Mouse (Mus musculus) left cerebral cortex, postnatal 14 days (tissue): ENCODE data around the gene Sec61a2. TPM values are rescaled to one million over a fixed set of nuclear protein-coding genes. Genes with fewer than 3 reads are reported as not detected.

ENCODE experiments used
- DNase-seq, 2 experiments: peaks; one replicate each; pipeline ENCODE4 v3.0.0; 2021 to 2022; ENCODE audit warnings: low spot score in 2 of 2, mixed read lengths in 1 of 2
- intact Hi-C: fragments of 180-260 bp; cut with DNase I; formaldehyde crosslinking; loops from one replicate; pipeline ENCODE4 v1.15.1; 2025
- long read RNA-seq, 2 experiments: library from polyadenylated mRNA; stranded (forward); transcript quantifications; one replicate each; pipeline ENCODE4 v2.0.0; 2021
- total RNA-seq, 2 experiments: library from RNA; stranded (reverse); gene quantifications; 2 replicates each; pipeline ENCODE4 v1.2.3; 2021

Gene Sec61a2
- 100 to 1,000 TPM; 116 to 123 TPM for total RNA-seq
- long read RNA-seq, experiment 1, transcript Sec61a2-202 (12 exons, 2,448 nt), result major isoform, 76 of 104 reads
- long read RNA-seq, experiment 1, partial matches to known transcripts, result 10 of 104 reads
- long read RNA-seq, experiment 1, other reads (novel, unspliced or antisense), result 18 of 104 reads
- long read RNA-seq, experiment 2, transcript Sec61a2-202 (12 exons, 2,448 nt), result major isoform, 64 of 83 reads
- long read RNA-seq, experiment 2, partial matches to known transcripts, result 7 of 83 reads
- long read RNA-seq, experiment 2, other reads (novel, unspliced or antisense), result 12 of 83 reads

DNA sequence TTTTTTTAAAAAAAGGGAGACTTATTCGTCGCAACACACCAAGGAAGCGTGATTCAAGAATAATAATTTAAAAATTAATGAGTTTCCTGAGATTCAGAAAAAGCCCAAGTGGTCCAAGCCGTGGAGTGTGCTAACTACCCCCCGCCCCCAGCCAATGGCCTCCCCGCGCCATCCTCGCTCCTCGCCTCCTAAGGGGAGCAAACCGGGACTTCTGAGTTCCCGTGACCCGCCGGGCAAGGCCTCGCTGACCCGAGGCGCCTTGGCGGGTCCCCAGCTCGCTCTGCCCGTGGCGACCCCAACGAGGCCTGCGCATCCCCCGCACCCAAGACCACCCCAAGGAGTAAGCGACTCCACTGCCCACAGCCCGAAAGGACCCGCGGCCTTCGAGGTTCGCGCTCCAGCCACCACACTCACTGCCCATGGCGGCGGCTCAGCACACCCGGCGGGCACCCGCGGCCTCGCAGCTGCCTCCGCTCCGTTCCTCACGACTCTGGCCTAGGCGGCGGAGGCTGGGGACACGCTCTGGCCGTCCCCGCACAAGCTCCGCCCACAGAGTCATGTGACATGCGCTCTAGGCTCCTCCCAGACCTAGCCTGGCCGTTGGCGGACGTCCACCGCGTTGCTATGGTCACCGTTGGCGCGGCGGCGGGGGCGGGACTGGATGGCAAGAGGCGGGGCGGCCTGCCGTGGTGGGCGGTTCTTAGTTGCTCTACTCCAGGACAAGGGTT is at the start of gene Sec61a2:
Sec61a2 (minus strand) TSS at position 590 of the 728 bp plus-strand sequence.
- intact Hi-C loops, result no loop called here
- peak; percentile 98 to 99 for DNase-seq

DNA sequence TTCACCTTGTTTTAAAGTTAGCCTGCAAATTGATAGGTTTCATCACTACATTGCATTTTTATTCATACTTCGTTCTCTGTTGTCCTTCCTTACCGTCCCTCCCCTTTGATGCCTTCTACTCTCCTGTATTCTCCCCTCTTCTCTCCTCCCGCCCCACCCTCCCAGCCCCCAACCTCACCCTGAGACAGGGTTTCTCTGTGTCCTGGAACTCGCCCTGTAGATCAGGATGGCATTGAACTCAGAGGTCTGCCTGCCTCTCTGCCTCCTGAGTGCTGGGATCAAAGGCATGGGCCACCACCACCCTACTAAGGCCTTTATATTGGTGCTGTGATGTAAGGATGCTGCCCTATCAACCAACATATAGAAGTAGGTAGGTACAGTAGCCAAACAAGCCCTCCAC is 47.8 kb upstream of the Sec61a2 start:
- intact Hi-C loops, result no loop called here
- DNase-seq, result no peak

DNA sequence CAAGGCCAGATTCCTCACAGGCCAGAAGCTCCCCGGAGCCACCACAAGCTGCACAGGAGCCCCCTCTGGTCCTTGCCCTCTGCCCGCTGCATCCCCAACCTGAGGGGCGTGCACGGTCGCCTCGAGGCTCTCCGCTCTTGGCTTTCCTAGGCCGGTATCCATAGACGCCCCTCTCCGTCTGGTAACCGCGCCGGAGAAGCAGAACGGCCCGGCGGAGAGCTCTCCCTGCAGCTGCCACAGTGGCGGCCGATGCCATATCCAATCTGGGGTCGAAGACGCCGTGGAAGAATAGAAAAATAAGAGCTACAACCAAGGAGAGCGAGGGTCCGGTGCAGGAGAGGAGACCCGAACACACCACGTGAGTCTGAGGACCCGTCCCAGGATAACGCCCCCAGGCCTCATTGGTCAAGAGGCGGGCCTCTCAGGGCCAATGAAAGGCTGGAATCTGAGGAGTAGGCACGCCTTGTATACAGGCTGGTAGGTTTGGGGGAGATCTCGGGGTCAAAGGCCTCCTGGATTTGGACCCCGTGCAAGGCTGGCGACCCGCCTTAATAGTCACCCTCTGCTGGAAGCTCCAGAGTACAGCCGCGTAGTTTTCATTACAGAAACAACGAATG is 47.3 kb upstream of the Sec61a2 start, which contains the start of gene Dhtkd1:
Dhtkd1 (minus strand) TSS at position 377 of the 617 bp plus-strand sequence.
- DNase-seq, result peak; percentile 60 to 67
- intact Hi-C loops, result no loop called here

DNA sequence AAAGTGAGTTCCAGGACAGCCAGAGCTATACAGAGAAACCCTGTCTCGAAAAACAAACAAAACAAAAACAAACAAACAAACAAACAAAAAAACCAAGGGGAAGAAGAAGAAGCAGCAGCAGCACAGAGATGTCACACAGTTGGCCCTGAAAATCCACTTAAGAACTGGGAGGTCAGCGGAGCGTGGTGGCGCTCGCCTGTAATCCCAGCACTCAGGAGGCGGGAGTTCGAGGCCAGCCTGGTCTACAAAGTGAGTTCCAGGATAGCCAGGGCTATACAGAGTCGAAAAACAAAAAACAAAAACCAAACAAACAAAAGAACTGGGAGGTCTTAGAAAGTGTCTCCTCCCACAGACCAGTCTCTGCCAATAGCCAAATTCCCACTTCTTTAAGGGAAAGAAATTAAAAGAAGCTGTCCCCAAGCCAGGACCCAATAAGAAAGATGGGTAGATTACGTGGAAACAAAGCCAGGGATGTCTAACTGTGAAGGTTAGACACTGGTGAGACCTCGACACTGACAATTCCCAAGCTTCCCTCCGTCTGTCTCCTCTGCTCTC is 46.7 kb upstream of the Sec61a2 start:
- intact Hi-C loops, result no loop called here
- DNase-seq, result no peak

DNA sequence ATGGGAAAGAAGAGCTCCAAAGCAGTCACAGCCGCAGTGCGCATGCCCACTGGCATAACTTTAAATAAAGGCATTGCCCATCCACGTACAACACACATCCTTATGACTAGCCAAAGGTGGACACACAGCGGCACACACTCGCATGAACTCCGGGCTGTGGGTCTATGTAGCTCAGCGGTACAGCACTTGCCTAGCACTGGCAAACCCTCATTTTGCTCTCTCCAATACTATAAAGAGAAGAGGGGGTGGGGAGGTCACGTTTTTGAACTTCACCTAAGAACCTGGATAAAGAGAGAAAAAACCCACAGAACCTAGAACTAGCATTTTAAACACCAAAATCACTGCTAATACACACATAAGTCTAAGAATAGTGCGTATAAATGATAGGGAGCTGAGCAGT is 45.7 kb upstream of the Sec61a2 start:
- intact Hi-C loops, result no loop called here
- no peak for DNase-seq

DNA sequence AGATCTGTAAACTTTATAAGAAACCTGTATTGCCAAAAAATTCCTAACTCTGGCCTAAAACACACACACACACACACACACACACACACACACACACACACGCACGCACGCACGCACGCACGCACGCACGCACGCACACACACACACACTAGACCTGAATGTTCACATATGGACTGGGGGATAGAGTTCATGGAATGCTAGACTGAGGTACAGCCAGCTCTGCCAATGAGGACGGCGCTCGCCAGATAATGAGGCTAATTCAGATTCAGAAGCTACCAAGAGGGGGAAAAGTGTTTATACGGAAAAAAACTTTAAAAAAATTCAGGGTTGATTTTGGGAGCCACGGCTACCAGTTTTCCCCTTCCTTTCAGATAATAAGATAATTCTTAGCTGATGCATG is 44.7 kb upstream of the Sec61a2 start:
- no peak for DNase-seq
- intact Hi-C loops, result no loop called here

DNA sequence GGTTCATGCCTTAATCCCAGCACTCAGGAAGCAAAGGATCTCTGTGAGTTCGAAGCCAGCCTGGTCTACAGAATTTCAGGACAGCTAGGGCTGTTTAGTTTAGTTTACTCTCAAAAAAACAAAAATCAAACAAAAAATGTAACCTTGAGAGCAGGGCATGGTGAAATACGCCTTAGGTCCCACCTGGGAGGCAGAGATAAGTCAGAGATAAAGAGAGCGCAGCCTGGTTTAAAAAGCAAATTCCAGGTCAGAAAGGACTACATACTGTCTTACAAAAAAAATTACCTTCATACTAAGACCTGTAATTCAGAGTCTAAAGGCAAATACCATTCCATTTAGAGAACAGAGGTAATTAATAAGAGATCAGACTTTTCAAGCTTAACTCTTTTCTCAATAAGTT is 44.1 kb upstream of the Sec61a2 start:
- DNase-seq, result no peak
- intact Hi-C loops, result no loop called here

DNA sequence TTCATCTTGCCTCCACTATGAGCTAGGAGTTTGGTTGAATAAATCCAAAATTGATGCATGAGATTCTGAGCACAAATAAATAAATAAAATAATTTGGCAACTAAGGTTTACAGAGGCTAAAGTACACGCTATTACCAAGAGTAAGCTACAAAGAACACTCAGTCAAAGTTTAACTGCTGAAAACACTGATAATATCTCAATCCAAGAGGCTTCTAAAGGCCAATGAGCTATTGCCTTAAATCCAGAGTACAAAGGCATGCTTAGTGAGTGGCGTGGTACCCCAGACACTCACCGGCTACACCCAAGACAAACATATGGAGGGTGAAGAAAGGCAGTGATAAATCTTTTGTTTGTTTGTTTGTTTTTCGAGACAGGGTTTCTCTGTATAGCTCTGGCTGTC is 41.3 kb upstream of the Sec61a2 start:
- DNase-seq, result no peak
- intact Hi-C loops, result no loop called here

DNA sequence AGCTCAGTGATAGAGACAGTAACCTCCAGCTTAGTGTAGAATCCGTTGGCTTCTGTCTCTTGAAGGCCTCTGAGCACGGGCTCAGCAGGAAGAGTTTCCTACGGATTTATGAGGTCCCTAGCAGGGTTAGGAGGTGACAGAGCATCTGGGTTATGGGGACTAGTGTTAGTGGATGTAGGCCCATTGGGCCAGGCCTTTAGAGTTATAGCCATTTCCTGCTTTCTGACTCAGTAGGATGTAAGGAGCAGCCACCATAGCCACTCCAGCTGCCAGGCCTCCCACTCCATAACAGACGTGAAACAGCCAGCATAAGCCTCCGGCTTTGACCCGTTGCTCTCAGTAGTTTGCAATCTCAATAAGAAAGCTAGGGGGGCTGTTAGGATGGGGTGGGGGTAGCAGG is 40.8 kb upstream of the Sec61a2 start:
- intact Hi-C loops, result no loop called here
- no peak for DNase-seq

DNA sequence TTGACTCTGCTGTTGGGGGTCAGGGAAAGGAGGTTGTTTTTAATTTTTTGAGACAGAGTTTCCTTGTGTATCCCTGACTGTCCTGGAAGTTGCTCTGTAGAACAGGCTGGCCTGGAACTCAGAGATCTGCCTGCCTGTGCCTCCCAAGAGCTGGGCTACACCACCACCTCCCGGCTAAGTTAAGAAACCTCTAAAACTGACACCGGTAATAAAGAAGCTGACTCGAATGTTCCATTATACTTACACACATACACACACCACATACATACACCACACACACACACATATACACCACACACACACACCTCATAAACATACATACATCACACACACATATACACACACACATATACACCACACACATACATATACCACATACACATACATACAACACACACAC is 39.7 kb upstream of the Sec61a2 start:
- intact Hi-C loops, result no loop called here
- DNase-seq, result no peak

DNA sequence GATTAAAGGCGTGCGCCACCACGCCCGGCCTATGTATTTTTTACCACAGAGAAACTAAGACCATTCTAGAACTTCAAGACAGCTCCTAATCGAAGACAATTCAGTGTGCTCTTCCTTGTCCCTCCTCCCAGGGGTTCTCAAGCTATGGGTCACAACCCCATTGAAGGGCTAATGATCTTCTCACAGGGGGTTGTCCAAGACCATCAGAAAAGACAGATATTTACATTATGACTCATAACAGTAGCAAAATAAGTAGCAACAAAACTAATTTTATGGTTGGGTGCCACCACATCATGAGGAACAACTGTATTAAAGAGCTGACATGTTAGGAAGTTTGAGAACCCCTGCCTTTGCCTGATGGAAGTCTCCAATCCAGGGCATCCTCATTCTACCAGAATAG is 36.7 kb upstream of the Sec61a2 start:
- intact Hi-C loops, result no loop called here
- DNase-seq, result no peak

DNA sequence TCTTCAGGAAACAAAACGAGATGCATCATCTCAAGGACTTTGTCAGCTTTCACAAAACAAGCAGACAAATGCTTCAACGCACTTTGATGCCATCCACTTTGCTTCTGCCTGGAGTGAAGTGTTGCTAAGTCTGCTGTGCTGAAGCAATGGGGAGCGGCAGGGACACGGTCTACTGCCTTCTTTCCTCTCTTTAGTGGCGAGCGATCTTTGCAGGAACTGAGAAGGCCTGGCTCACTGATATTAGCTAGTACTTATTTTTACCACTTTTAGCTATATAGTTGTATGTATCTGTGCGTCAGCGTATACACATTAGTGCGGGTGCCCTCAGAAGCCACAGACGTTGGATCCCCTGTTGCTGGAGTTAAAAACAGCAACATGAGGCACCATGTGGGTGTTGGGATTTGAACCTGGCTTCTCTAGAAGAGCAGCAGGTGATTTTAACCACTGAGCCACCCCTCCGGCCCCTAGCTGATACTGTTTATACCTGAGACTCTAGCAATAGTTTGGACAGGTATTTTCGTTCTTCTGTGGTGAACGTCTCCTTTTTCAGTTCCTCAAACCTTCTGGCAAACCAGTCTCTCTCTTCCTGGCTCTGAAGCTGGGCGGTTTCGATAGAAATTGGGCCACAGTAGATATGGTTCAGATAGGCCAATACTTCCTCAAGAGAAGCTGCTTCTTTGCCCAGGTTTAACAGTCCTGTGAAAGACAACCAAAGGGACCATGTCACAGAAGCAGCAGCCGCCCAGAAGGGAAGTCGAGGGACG is 35.2 kb upstream of the Sec61a2 start:
- DNase-seq, result no peak
- intact Hi-C loops, result no loop called here

DNA sequence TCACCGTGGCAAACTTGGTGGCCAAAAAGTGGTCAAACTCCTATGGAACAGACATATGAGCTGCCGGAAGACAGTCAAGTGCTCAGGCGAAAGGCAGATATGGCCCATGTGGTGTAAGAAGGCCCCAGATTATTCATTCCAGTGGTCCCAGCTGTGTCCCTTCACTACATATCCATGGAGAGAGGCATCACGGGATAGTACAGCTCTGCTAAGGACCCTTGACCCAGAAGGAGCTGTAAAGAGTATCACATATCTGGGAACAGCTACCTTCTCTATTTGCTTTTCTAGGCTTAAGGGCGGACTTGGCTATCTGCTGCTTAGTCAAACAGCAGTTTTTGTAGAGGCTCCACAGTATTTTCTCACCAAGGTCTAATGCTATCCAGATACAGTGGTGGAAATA is 34.6 kb upstream of the Sec61a2 start:
- no peak for DNase-seq
- intact Hi-C loops, result no loop called here

DNA sequence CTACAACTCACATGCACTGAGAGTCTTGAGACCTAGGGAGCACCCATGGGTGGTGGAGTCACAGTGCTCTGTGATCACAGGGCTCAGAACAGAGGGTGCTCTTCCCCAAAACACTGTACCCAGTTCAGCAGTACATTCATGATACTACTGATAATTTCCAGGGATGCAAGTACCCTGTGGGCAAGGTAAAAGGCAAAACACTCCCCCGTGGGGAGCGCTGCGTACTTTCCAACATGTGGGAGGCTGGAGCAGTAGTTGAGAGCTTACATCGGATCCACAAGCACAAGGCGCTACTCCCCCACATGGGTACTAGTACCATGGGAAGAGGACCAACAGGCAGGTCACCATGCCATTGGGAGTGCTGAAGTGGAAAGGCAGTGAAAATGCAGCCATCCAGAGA is 32.2 kb upstream of the Sec61a2 start:
- DNase-seq, result no peak
- intact Hi-C loops, result no loop called here

DNA sequence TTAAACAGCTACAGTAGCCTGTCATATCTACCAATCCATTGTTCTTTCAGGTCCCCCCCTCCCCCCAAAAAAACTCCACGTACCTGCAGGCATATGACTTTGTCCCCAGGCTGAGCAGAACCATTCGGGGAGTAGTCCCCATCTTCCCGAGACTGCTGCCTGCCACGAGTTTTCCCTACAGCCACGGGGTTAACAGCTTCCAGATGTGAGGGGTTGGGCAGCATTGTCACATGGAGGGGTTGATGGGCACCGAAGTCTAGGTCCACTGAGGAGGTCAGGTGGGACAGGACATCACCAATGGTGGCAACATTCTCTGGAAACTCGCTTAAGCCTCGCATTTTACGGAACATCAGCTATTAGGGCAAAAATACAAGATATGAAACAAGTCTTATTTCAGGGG is 28.6 kb upstream of the Sec61a2 start:
- intact Hi-C loops, result no loop called here

DNA sequence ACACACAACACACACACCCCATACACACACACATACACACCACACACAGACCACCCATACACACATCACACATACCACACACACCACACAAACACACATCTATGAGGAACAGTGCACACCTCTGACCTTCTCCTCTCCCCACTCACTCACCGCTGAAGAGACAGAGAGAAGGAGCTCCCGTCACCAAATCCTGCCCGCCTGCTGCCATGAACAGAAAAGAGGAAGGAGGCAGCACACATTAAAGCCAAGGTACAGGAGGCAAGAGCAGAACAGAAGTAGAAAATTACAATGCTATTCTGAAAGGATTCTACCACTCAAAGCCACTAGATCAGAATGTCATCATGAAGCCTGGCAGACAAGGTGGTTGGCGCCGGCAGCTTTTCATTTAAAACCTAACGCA is 27.6 kb upstream of the Sec61a2 start:
- no peak for DNase-seq
- intact Hi-C loops, result no loop called here

More for the DNA sequence above, 28.6 kb upstream of the Sec61a2 start:
- no peak for DNase-seq

DNA sequence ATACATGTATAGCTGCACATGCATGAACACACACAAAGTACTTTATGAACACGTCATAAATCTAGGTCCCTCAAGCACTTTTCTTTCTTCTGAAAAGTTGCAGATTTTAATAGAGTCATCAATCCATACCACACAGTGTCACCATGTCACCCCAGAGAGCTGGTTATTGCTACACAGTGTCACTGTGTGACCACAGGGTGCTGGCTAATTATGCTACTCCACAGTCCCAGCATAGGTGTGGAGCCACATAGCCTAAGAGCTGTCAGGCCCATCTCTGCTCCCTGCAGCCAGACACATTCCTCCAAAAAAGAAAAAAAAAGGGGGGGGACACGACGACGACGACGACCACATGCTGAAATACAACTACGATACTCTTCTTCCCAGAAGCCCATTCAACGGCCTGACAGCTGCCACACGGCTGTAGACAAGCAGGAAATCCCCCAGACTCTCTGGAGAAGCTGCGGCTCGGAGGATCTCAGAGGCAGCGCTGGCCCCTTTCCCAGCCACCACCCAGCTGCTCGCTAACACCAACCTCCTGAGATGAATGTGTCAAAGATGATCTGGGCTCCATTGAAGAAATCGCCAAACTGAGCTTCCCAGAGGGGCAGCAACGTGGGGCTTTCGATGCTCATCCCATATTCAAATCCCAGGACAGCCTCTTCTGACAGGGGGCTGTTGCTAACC is 16.2 kb upstream of the Sec61a2 start:
- intact Hi-C loops, result no loop called here

DNA sequence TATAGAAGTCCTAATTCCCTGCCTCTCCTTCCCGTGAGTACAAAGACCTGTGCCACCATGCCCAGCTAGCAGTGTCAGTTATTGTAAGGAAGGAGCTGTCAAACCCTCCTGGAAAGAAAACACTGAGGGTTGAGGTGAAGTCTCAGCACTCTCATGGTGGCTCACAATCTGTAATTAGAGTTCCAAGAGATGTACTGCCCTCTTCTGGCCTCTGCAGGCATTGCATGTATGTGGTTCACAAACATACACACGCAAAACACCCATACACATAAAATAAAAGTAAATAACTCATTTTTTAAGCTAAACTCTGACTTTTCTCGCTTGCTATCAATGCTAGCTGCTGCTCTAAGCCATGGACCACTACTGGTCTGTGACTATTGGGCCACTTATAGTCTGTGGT is 11.4 kb upstream of the Sec61a2 start:
- intact Hi-C loops, result no loop called here
- DNase-seq, result no peak

More for the DNA sequence above, 16.2 kb upstream of the Sec61a2 start:
- DNase-seq, result peak in 1 of 2 experiments; percentile 23

DNA sequence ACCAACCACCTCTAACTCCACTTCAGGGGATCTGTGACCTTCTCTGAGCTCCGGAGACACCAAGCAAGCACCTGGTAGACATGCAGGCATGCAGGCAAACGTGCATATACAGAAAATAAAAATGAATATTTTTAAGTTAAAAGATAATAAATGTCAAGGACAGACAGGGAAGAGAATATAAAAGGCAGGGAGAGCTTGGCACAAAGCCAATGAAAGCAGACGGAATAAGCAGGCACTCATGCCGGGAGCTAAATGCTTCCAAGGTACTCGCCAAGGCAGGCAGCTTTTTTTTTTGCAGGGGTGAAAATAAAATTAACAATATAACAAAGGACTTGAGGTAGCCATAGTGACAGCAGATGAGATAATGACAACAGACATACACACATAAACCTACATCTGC is 10.9 kb upstream of the Sec61a2 start:
- peak; percentile 40 to 59 for DNase-seq
- intact Hi-C loops, result no loop called here
